Mouse (Mus musculus): ENCODE data around the gene Slc6a21.

GRCm38 (mm10) chr7:45325800-45326199 is 48.5 kb downstream of the Slc6a21 start:
- TF ChIP-seq POLR2A (IDR thresholded peaks at IDR 0.05; ENCODE audit: borderline replicate concordance, extremely low read depth, insufficient read depth, insufficient read length, poor library complexity, severe bottlenecking) (no peak), CTCF (IDR thresholded peaks at IDR 0.05; ENCODE audit: borderline replicate concordance, extremely low read depth, insufficient read depth, insufficient read length) (peak; percentile 22; the same call in 1 of the 2 replicates)

All from brain, embryonic 14.5 days (tissue).